Mouse (Mus musculus) ovary, adult 18-20 months (tissue): ENCODE results near the gene Hcn2.
"Not testable (repeated sequence)": the region's sequence is repeated elsewhere in the genome, so short reads cannot be mapped to it uniquely, and the experiment has no call there.

Source experiments
- DNase-seq: peaks from one replicate; pipeline ENCODE4 v3.0.0; 2022; ENCODE audit warnings: low spot score, mixed read lengths

Hcn2 gene

GRCm38 (mm10) chr10:79743650-79744365, 27.4 kb downstream of the Hcn2 start:
- no peak for DNase-seq

- DNase-seq = no peak
Measured at GRCm38 (mm10) chr10:79745411-79745810, 29.0 kb downstream of the Hcn2 start.

GRCm38 (mm10) chr10:79745898-79746773, 29.7 kb downstream of the Hcn2 start, which contains the start of gene Polrmt:
TSS of gene Polrmt (minus strand) at chr10:79746581.
- DNase-seq = peak; percentile 96

- no peak for DNase-seq
Measured at GRCm38 (mm10) chr10:79746774-79747151, 30.3 kb downstream of the Hcn2 start.

- DNase-seq = no peak
Measured at GRCm38 (mm10) chr10:79748496-79748895, 32.1 kb downstream of the Hcn2 start.

- peak; percentile 51 for DNase-seq
Measured at GRCm38 (mm10) chr10:79754856-79755516, 38.6 kb downstream of the Hcn2 start, which contains the start of gene Fgf22. TSS of gene Fgf22 (plus strand) at chr10:79755076.

- DNase-seq = no peak
Measured at GRCm38 (mm10) chr10:79755854-79756253, 39.4 kb downstream of the Hcn2 start.

GRCm38 (mm10) chr10:79756660-79757059, 40.2 kb downstream of the Hcn2 start:
- no peak for DNase-seq

- DNase-seq = not testable (repeated sequence)
Measured at GRCm38 (mm10) chr10:79759675-79760074, 43.2 kb downstream of the Hcn2 start.

GRCm38 (mm10) chr10:79760603-79761143, 44.2 kb downstream of the Hcn2 start:
- DNase-seq = no peak

- no peak for DNase-seq
Measured at GRCm38 (mm10) chr10:79762875-79763274, 46.4 kb downstream of the Hcn2 start.

- DNase-seq = no peak
Measured at GRCm38 (mm10) chr10:79764234-79764633, 47.8 kb downstream of the Hcn2 start.

- DNase-seq = no peak
Measured at GRCm38 (mm10) chr10:79765228-79765745, 48.9 kb downstream of the Hcn2 start.

GRCm38 (mm10) chr10:79766001-79766507, 49.6 kb downstream of the Hcn2 start:
- no peak for DNase-seq

GRCm38 (mm10) chr10:79766508-79767325, 50.3 kb downstream of the Hcn2 start, which contains the start of gene Rnf126:
TSS of gene Rnf126 (minus strand) at chr10:79766952.
- peak; percentile 99 for DNase-seq

- peak; percentile 95 for DNase-seq
Measured at GRCm38 (mm10) chr10:79767372-79768244, 51.2 kb downstream of the Hcn2 start.

GRCm38 (mm10) chr10:79768400-79768799, 52.0 kb downstream of the Hcn2 start:
- peak; percentile 53 for DNase-seq

- no peak for DNase-seq
Measured at GRCm38 (mm10) chr10:79769329-79769728, 52.9 kb downstream of the Hcn2 start.

- no peak for DNase-seq
Measured at GRCm38 (mm10) chr10:79772320-79772719, 55.9 kb downstream of the Hcn2 start.

- DNase-seq = no peak
Measured at GRCm38 (mm10) chr10:79773208-79773607, 56.8 kb downstream of the Hcn2 start.
